Mouse (Mus musculus): ENCODE results near the gene Ugp2. TPM values are rescaled to one million over a fixed set of nuclear protein-coding genes. Genes with fewer than 3 reads are reported as not detected.

Ugp2 gene
- polyA plus RNA-seq, 1 experiment from 2014 or later = 80.5 TPM

- 80% methylated on average over 5 of the region's 5 CpGs for WGBS (ENCODE audit: insufficient replicate concordance)
- no peak overlapping the region for H3K27ac ChIP-seq (ENCODE audit: low read length)
- H3K4me3 ChIP-seq (ENCODE audit: low read depth, low read length) = no peak overlapping the region
- ATAC-seq (ENCODE audit: low read depth) = no peak
- no peaks in the 10 kb centered on the region for H3K4me1 ChIP-seq (ENCODE audit: control insufficient read depth, low read depth, low read length)
- H3K9me3 ChIP-seq (replicated peaks; ENCODE audit: control insufficient read depth, low read length) = no peaks in the 10 kb centered on the region
- peaks cover 6% of the 10 kb centered on the region for H3K36me3 ChIP-seq (ENCODE audit: control insufficient read depth, insufficient read depth)
- H3K9ac ChIP-seq (ENCODE audit: low read depth, low read length) = no peak overlapping the region
- no peaks in the 10 kb centered on the region for H3K27me3 ChIP-seq (ENCODE audit: control insufficient read depth, insufficient read depth, low read depth, low read length)
- no peak overlapping the region for H3K4me2 ChIP-seq (ENCODE audit: low read depth, low read length)
Observed at GRCm38 (mm10) chr11:21325781-21326180, 45.2 kb downstream of the Ugp2 start.

DNA sequence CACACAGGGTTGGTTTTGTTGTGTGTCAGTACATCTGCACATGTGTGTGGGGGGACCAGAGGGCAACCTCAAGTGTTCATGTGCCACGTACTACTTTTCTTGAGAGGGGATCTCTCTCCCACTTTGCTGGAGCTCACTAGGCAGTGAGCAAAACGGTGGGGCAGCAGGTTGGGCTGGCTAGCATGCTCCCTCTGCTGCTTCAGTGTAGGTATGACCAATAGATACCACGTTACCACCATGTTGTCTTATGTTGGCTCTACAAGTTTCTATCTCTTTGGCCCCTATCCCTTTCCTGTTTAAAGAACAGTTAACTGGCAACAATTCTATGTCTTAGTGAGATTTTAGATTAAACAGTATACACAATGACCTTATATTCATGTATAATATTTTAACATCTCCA, 48.7 kb downstream of the Ugp2 start:
- Histone ChIP-seq H3K36me3 (ENCODE audit: control insufficient read depth, insufficient read depth) (peaks cover 7% of the 10 kb centered on the region; the same call in 1 of the 2 replicates), H3K4me2 (ENCODE audit: low read depth, low read length) (no peak overlapping the region), H3K27ac (ENCODE audit: low read length) (no peak overlapping the region), H3K9me3 (replicated peaks; ENCODE audit: control insufficient read depth, low read length) (no peaks in the 10 kb centered on the region), H3K4me3 (ENCODE audit: low read depth, low read length) (no peak overlapping the region), H3K9ac (ENCODE audit: low read depth, low read length) (no peak overlapping the region), H3K27me3 (ENCODE audit: control insufficient read depth, insufficient read depth, low read depth, low read length) (no peaks in the 10 kb centered on the region), H3K4me1 (ENCODE audit: control insufficient read depth, low read depth, low read length) (no peaks in the 10 kb centered on the region)
- WGBS (ENCODE audit: insufficient replicate concordance) = 78% methylated on average over 3 of the region's 3 CpGs
- no peak for ATAC-seq (ENCODE audit: low read depth)

- H3K9ac ChIP-seq (ENCODE audit: low read depth, low read length) = no peak overlapping the region
- H3K27ac ChIP-seq (ENCODE audit: low read length) = no peak overlapping the region
- H3K4me1 ChIP-seq (ENCODE audit: control insufficient read depth, low read depth, low read length) = no peaks in the 10 kb centered on the region
- H3K9me3 ChIP-seq (replicated peaks; ENCODE audit: control insufficient read depth, low read length) = no peaks in the 10 kb centered on the region
- H3K4me2 ChIP-seq (ENCODE audit: low read depth, low read length) = no peak overlapping the region
- no peaks in the 10 kb centered on the region for H3K27me3 ChIP-seq (ENCODE audit: control insufficient read depth, insufficient read depth, low read depth, low read length)
- 54% methylated on average over 3 of the region's 3 CpGs for WGBS (ENCODE audit: insufficient replicate concordance)
- ATAC-seq (ENCODE audit: low read depth) = no peak
- H3K4me3 ChIP-seq (ENCODE audit: low read depth, low read length) = no peak overlapping the region
- H3K36me3 ChIP-seq (ENCODE audit: control insufficient read depth, insufficient read depth) = peaks cover 7% of the 10 kb centered on the region; the same call in 1 of the 2 replicates
Observed at GRCm38 (mm10) chr11:21321577-21321976, 49.4 kb downstream of the Ugp2 start.

- WGBS (ENCODE audit: insufficient replicate concordance) = 62% methylated on average over 9 of the region's 9 CpGs
- H3K4me2 ChIP-seq (ENCODE audit: low read depth, low read length) = no peak overlapping the region
- peaks cover 11% of the 10 kb centered on the region for H3K36me3 ChIP-seq (ENCODE audit: control insufficient read depth, insufficient read depth)
Observed at GRCm38 (mm10) chr11:21313922-21314657, 56.9 kb downstream of the Ugp2 start.

DNA sequence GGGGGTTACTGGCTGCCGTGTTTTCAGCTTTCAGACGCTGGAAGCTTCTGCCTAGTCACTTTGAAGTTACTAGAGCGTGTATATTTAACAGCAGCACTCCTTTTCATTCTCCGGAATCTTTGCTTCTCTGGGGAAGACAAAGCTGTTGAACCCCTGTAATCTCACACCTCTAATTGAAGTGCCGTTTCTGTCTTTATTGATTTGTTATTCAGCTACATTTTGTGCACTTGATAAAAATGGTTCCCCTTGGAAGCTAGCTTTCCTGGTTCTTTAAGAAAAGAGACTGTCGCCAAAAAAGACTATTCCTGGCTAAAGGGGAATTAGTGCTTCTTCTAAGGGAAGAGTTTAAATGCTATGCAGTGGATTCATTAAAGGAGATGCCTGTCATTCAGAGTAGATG, 61.5 kb downstream of the Ugp2 start:
- no peak overlapping the region for H3K4me2 ChIP-seq (ENCODE audit: low read depth, low read length)
- 74% methylated on average over 6 of the region's 6 CpGs for WGBS (ENCODE audit: insufficient replicate concordance)
- H3K36me3 ChIP-seq (ENCODE audit: control insufficient read depth, insufficient read depth) = peaks cover 11% of the 10 kb centered on the region
- no peaks in the 10 kb centered on the region for H3K9me3 ChIP-seq (replicated peaks; ENCODE audit: control insufficient read depth, low read length)
- no peak overlapping the region for H3K27ac ChIP-seq (ENCODE audit: low read length)
- no peak overlapping the region for H3K4me3 ChIP-seq (ENCODE audit: low read depth, low read length)
- no peaks in the 10 kb centered on the region for H3K27me3 ChIP-seq (ENCODE audit: control insufficient read depth, insufficient read depth, low read depth, low read length)
- ATAC-seq (ENCODE audit: low read depth) = no peak
- no peak overlapping the region for H3K9ac ChIP-seq (ENCODE audit: low read depth, low read length)
- H3K4me1 ChIP-seq (ENCODE audit: control insufficient read depth, low read depth, low read length) = peaks cover 9% of the 10 kb centered on the region

More at GRCm38 (mm10) chr11:21313922-21314657, 56.9 kb downstream of the Ugp2 start:
- Histone ChIP-seq H3K4me1 (ENCODE audit: control insufficient read depth, low read depth, low read length) (peaks cover 10% of the 10 kb centered on the region), H3K4me3 (ENCODE audit: low read depth, low read length) (no peak overlapping the region), H3K9ac (ENCODE audit: low read depth, low read length) (no peak overlapping the region), H3K27ac (ENCODE audit: low read length) (no peak overlapping the region; the same call in 1 of the 2 replicates), H3K27me3 (ENCODE audit: control insufficient read depth, insufficient read depth, low read depth, low read length) (no peaks in the 10 kb centered on the region), H3K9me3 (replicated peaks; ENCODE audit: control insufficient read depth, low read length) (no peaks in the 10 kb centered on the region)
- peak; percentile 87 for ATAC-seq (ENCODE audit: low read depth)

DNA sequence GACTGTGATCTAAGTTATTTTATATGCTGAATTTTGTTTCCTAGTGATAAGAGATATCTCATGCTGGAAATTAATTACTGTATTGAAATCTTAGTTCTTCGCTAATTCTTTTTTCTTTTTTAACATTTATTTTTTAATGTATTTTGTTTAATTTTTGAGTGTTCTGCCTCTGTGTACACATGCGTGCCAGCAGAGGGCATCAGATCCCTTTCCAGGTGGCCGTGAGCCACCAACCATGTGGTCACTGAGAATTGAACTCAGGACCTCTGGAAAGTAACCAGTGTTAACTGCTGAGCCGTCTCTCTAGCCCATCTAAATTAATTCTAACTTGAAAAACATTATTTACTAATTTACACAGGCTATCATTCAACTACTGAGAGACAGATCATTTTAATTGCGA, 62.9 kb downstream of the Ugp2 start:
- no peak overlapping the region for H3K9ac ChIP-seq (ENCODE audit: low read depth, low read length)
- no peak overlapping the region for H3K4me2 ChIP-seq (ENCODE audit: low read depth, low read length)
- H3K4me1 ChIP-seq (ENCODE audit: control insufficient read depth, low read depth, low read length) = no peaks in the 10 kb centered on the region
- no peak overlapping the region for H3K4me3 ChIP-seq (ENCODE audit: low read depth, low read length)
- ATAC-seq (ENCODE audit: low read depth) = no peak
- H3K27ac ChIP-seq (ENCODE audit: low read length) = no peak overlapping the region
- no peaks in the 10 kb centered on the region for H3K9me3 ChIP-seq (replicated peaks; ENCODE audit: control insufficient read depth, low read length)
- 73% methylated on average over 5 of the region's 5 CpGs for WGBS (ENCODE audit: insufficient replicate concordance)
- H3K36me3 ChIP-seq (ENCODE audit: control insufficient read depth, insufficient read depth) = peaks cover 8% of the 10 kb centered on the region
- no peaks in the 10 kb centered on the region for H3K27me3 ChIP-seq (ENCODE audit: control insufficient read depth, insufficient read depth, low read depth, low read length)

DNA sequence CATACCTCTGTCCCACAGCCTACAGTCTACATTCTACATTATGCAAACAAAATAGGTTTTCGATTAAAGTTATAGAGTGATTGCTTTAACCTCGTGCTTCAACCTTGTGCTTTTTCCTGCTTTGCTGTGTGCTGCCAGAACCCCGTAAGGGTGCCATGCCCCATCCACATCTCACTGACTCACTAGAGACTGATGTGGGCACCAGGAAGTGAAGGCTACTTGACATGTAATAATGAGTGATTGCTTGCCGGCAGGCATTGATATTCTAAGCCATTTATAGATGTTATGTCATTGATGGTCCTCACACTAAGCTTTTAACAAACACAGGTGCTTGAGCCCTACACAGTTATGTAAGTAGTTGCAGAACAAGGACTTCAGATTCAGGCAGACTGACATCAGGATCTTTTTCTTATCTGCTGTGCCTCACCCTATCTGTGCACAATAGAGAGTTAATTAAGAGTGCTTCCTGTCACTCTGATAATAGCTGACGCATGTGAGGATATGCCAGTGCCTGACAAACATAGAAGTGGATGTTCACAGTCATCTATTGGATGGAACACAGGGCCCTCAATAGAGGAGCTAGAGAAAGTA, 63.8 kb downstream of the Ugp2 start:
- Histone ChIP-seq H3K4me3 (ENCODE audit: low read depth, low read length) (no peak overlapping the region), H3K4me1 (ENCODE audit: control insufficient read depth, low read depth, low read length) (no peaks in the 10 kb centered on the region), H3K36me3 (ENCODE audit: control insufficient read depth, insufficient read depth) (peaks cover 8% of the 10 kb centered on the region), H3K4me2 (ENCODE audit: low read depth, low read length) (no peak overlapping the region), H3K9me3 (replicated peaks; ENCODE audit: control insufficient read depth, low read length) (no peaks in the 10 kb centered on the region), H3K27ac (ENCODE audit: low read length) (no peak overlapping the region), H3K9ac (ENCODE audit: low read depth, low read length) (no peak overlapping the region), H3K27me3 (ENCODE audit: control insufficient read depth, insufficient read depth, low read depth, low read length) (no peaks in the 10 kb centered on the region)
- WGBS (ENCODE audit: insufficient replicate concordance) = 67% methylated on average over 5 of the region's 5 CpGs
- ATAC-seq (ENCODE audit: low read depth) = 0 out of 2 replicates have a peak, but pooled peaks have one; percentile 9

DNA sequence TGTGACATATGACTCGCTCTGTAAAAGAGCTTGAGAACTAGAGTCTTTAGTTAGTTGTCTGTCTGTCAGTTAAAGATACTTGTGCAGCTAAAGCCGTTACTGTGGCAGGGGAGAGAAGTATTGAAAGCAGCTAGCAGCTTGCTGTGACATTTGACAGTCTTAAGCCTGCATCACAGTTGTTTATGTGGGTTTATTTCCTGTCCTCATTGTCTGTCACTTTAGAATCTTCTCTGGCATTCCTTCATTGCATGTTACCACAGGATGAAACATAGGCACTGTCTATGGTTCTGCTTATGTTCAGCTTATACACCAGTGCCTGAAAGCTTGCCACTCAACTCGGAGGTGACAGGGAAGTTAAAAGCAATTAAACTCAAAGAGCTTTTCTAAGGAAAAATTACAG, 67.4 kb downstream of the Ugp2 start:
- no peak for ATAC-seq (ENCODE audit: low read depth)
- H3K27ac ChIP-seq (ENCODE audit: low read length) = no peak overlapping the region
- no peak overlapping the region for H3K4me2 ChIP-seq (ENCODE audit: low read depth, low read length)
- no peak overlapping the region for H3K4me3 ChIP-seq (ENCODE audit: low read depth, low read length)
- WGBS (ENCODE audit: insufficient replicate concordance) = 68% methylated on average over 3 of the region's 3 CpGs
- H3K9ac ChIP-seq (ENCODE audit: low read depth, low read length) = no peak overlapping the region
- H3K9me3 ChIP-seq (replicated peaks; ENCODE audit: control insufficient read depth, low read length) = no peaks in the 10 kb centered on the region
- peaks cover 19% of the 10 kb centered on the region for H3K36me3 ChIP-seq (ENCODE audit: control insufficient read depth, insufficient read depth)
- no peaks in the 10 kb centered on the region for H3K4me1 ChIP-seq (ENCODE audit: control insufficient read depth, low read depth, low read length)
- H3K27me3 ChIP-seq (ENCODE audit: control insufficient read depth, insufficient read depth, low read depth, low read length) = no peaks in the 10 kb centered on the region

- WGBS (ENCODE audit: insufficient replicate concordance) = 75% methylated on average over 5 of the region's 5 CpGs
- Histone ChIP-seq H3K27ac (ENCODE audit: low read length) (no peak overlapping the region), H3K36me3 (ENCODE audit: control insufficient read depth, insufficient read depth) (peaks cover 7% of the 10 kb centered on the region), H3K9ac (ENCODE audit: low read depth, low read length) (no peak overlapping the region), H3K4me1 (ENCODE audit: control insufficient read depth, low read depth, low read length) (no peaks in the 10 kb centered on the region), H3K4me3 (ENCODE audit: low read depth, low read length) (no peak overlapping the region), H3K9me3 (replicated peaks; ENCODE audit: control insufficient read depth, low read length) (no peaks in the 10 kb centered on the region), H3K4me2 (ENCODE audit: low read depth, low read length) (no peak overlapping the region), H3K27me3 (ENCODE audit: control insufficient read depth, insufficient read depth, low read depth, low read length) (no peaks in the 10 kb centered on the region)
- no peak for ATAC-seq (ENCODE audit: low read depth)
Observed at GRCm38 (mm10) chr11:21295486-21295885, 75.5 kb downstream of the Ugp2 start.

Measured in liver, embryonic 16.5 days (tissue).